Mouse (Mus musculus): Measurements from ENCODE around the gene Chmp4b.
A peak's percentile ranks its signal among the peaks of the same experiment; 100 is the strongest.

The Chmp4b gene

GRCm38 (mm10) chr2:154642005-154642459 lies 9.5 kb upstream of the Chmp4b start:
- no peak for DNase-seq (ENCODE audit: low spot score)

GRCm38 (mm10) chr2:154642712-154643385 lies 8.7 kb upstream of the Chmp4b start:
- no peak for DNase-seq (ENCODE audit: low spot score)

GRCm38 (mm10) chr2:154646634-154647033 lies 4.9 kb upstream of the Chmp4b start:
- DNase-seq (ENCODE audit: low spot score): peak; percentile 59

GRCm38 (mm10) chr2:154648086-154648485 lies 3.4 kb upstream of the Chmp4b start:
- no peak for DNase-seq (ENCODE audit: low spot score)

- no peak for DNase-seq (ENCODE audit: low spot score)
Measured at GRCm38 (mm10) chr2:154650404-154650803, 1.1 kb upstream of the Chmp4b start.

- no peak for DNase-seq (ENCODE audit: low spot score)
Measured at GRCm38 (mm10) chr2:154654976-154655375, 3.5 kb downstream of the Chmp4b start.

GRCm38 (mm10) chr2:154655878-154656414 lies 4.4 kb downstream of the Chmp4b start:
- no peak for DNase-seq (ENCODE audit: low spot score)

- DNase-seq (ENCODE audit: low spot score): peak; percentile 98
Measured at GRCm38 (mm10) chr2:154656710-154657485, 5.4 kb downstream of the Chmp4b start.

- DNase-seq (ENCODE audit: low spot score): no peak
Measured at GRCm38 (mm10) chr2:154657486-154658237, 6.2 kb downstream of the Chmp4b start.

- DNase-seq (ENCODE audit: low spot score): no peak
Measured at GRCm38 (mm10) chr2:154659070-154659469, 7.6 kb downstream of the Chmp4b start.

GRCm38 (mm10) chr2:154659531-154660074 lies 8.1 kb downstream of the Chmp4b start:
- DNase-seq (ENCODE audit: low spot score): no peak

GRCm38 (mm10) chr2:154668680-154669079 lies 17.2 kb downstream of the Chmp4b start:
- no peak for DNase-seq (ENCODE audit: low spot score)

- DNase-seq (ENCODE audit: low spot score): no peak
Measured at GRCm38 (mm10) chr2:154670106-154670505, 18.6 kb downstream of the Chmp4b start.

- no peak for DNase-seq (ENCODE audit: low spot score)
Measured at GRCm38 (mm10) chr2:154670741-154671140, 19.2 kb downstream of the Chmp4b start.

GRCm38 (mm10) chr2:154674008-154674407 lies 22.5 kb downstream of the Chmp4b start:
- DNase-seq (ENCODE audit: low spot score): no peak

- no peak for DNase-seq (ENCODE audit: low spot score)
Measured at GRCm38 (mm10) chr2:154676653-154677609, 25.4 kb downstream of the Chmp4b start.

- peak; percentile 68 for DNase-seq (ENCODE audit: low spot score)
Measured at GRCm38 (mm10) chr2:154677651-154678139, 26.2 kb downstream of the Chmp4b start.

GRCm38 (mm10) chr2:154678995-154679394 lies 27.5 kb downstream of the Chmp4b start:
- no peak for DNase-seq (ENCODE audit: low spot score)

GRCm38 (mm10) chr2:154680337-154680736 lies 28.8 kb downstream of the Chmp4b start:
- no peak for DNase-seq (ENCODE audit: low spot score)

GRCm38 (mm10) chr2:154680941-154681340 lies 29.4 kb downstream of the Chmp4b start:
- DNase-seq (ENCODE audit: low spot score): no peak

GRCm38 (mm10) chr2:154682712-154683111 lies 31.2 kb downstream of the Chmp4b start:
- no peak for DNase-seq (ENCODE audit: low spot score)

All from testis, postnatal 10 days (tissue).